Mouse (Mus musculus): ENCODE results near the gene Adcy9.

DNA sequence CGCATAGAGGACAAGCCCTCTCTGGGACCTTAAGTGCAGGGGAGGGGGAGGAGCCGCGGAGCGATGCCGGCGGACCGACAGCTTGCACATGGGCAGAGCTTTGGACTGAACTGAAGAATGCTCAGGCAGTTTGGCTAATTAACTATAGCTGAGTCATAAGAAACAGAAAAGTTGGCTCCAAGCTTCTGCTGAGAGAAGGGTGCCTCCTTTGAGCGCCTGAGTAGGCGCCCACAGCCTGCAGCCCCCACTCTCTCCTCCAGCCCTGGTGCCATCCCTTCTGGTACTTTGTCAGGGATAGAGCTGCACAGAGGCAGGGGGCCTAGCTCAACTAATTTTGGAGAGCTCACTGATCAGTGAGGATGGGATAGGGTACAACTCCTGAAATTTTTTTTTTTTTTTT, 27.9 kb upstream of the Adcy9 start:
- TF ChIP-seq CTCF (conservative IDR thresholded peaks at IDR 0.05; ENCODE audit: low read length) (no peak), POU5F1 (IDR thresholded peaks at IDR 0.05; ENCODE audit: borderline replicate concordance, low read length) (no peak), NANOG (IDR thresholded peaks at IDR 0.05; ENCODE audit: borderline replicate concordance, low read length) (no peak)

All from E14TG2a.4 (cell line).